Mouse (Mus musculus): ENCODE data around the gene Dcaf12.

Gene Dcaf12

GRCm38 (mm10) chr4:41314141-41315129, at the start of gene Dcaf12:
Gene Dcaf12, minus strand, starts transcription at chr4:41314889.
- peak; percentile 85 for DNase-seq (ENCODE audit: low read depth, low spot score)

GRCm38 (mm10) chr4:41361059-41361458, 46.4 kb upstream of the Dcaf12 start:
- no peak for DNase-seq (ENCODE audit: low read depth, low spot score)

- no peak for DNase-seq (ENCODE audit: low read depth, low spot score)
These were observed 44.7 kb upstream of the Dcaf12 start for GRCm38 (mm10) chr4:41359358-41359757.

DNA sequence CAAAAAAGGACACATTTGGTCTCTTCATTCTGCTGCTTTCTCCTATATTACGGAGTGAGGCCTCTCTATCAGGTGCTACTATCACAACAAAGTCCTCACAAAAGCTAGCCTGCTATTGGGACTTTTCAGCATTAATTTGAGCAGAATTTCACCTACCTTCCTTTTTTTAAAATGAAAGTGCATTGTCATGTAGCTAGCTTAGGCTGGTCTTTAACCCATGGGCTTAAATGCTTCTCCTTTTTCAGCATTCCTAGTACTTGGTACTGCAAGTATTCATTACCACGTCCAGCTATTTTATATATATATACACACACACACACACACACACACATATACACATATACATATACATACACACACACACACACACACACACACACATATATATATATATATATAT, 44.0 kb upstream of the Dcaf12 start:
- no peak for DNase-seq (ENCODE audit: low read depth, low spot score)

- no peak for DNase-seq (ENCODE audit: low read depth, low spot score)
These were observed 42.5 kb upstream of the Dcaf12 start for GRCm38 (mm10) chr4:41357154-41357553.

DNA sequence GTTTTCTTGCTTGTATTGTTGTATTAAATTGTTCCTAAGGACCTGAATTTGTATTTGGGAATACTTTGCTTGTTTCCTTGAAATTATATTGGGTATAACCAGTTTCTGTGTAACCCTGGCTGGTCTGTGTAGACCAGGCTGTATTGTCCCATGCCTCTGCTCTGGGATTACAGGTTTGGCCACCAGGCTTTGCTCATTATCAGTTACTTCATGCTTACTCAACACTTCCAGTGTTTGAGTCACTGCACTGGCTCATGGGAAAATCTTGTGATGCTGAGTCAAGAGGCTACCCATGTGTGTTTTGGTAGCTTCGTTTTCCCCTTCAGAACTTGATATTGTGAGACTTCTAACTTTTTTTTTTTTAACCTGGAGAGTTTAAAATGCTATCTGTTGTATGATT, 38.6 kb upstream of the Dcaf12 start:
- no peak for DNase-seq (ENCODE audit: low read depth, low spot score)

DNA sequence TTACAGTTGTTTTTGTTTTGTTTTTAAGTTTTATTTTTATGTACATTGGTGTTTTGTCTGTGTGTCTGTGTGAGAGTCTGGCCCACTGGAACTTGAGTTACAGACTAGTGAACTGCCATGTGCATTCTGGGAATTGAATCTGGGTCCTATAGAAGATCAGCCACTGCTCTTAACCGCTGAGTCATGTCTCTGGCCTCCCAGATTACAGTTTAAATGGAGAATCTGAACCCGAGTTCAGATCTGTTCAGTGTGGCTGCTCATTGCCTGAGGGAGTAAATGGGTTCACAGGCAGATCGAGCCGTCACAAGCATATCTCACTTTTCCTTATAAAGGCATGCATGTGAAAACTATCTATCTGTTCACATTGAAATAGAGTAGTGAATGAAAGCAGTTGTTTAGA, 38.1 kb upstream of the Dcaf12 start:
- no peak for DNase-seq (ENCODE audit: low read depth, low spot score)

- no peak for DNase-seq (ENCODE audit: low read depth, low spot score)
These were observed 34.5 kb upstream of the Dcaf12 start for GRCm38 (mm10) chr4:41349199-41349591.

DNA sequence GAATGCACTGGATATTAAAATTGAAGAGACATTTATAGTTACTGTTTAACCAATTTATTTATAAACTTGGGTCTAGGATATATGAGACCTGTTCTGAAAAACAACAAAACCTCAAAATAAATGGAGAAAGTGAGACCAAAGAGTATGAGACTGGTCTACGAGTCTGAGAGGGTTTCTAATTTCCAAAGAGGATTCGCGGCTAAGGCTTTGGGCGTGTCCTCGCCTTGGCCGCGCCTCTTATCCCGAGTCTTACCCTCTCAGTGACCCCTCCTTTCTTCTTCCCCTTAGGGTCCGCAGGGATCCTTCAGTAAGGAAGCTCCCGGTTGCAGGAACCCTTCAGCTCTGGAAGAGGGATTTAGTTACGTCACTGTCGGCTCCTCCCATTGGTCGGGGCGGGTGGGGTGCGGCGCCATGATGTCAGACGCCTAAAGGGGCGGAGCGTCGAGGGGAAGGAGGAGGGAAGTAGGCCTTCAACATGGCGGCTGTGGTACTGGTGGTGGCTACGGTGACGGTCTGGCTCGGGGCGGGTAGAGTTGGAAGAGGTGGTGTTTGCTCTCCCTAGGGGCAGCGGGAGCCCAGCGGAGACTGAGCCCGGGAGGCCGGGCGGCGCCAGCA, 34.0 kb upstream of the Dcaf12 start, which contains the start of gene Ubap1:
Gene Ubap1, plus strand, starts transcription at position 413 of the 615 bp plus-strand sequence.
- DNase-seq (ENCODE audit: low read depth, low spot score): peak; percentile 94

DNA sequence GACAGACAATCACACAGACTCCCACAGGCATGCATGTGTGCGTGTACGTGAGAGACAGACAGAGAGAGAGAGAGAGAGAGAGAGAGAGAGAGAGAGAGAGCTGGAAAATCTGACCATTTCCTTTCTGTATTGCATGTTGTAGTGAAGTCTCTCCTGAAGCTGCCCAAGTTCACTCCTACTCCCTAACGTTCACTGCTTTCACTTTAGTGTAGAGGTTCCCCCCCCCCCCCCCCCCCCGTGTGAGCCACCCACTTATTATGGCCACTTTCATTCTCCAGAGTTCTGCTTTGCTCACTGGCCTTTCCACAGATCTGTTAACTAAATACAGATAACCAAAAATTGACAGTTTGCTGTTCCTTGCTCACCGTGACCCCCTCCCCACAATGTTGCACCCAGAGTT, 33.1 kb upstream of the Dcaf12 start:
- DNase-seq (ENCODE audit: low read depth, low spot score): no peak

- DNase-seq (ENCODE audit: low read depth, low spot score): no peak
These were observed 31.3 kb upstream of the Dcaf12 start for GRCm38 (mm10) chr4:41346011-41346410.

DNA sequence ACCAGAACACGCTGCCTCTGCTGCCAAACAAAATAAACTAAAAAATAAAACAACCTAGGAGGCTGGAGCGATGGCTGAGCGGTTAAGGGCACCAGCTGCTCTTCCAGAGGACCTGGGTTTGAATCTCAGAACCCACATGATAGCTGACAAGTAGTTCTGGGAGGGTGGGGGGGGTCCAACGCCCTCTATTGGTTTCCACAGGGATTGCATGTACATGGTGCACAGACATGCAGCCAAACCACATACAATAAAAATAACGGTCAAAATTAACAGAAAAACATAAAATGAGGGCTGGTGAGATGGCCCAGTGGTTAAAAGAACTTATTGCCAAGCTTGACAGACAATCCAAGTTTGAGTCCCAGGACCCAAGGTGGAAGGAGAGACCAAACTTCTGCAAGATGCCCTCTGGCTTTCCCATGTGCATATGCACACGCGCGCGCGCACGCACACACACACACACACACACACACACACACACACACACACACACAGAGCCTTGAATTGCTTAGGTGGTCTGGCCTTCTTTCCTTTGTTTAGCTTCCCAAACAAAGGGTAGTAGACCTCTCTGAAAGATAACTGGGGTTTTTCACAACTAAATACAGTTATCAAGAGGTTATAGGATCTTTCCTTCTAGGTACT, 26.3 kb upstream of the Dcaf12 start:
- DNase-seq (ENCODE audit: low read depth, low spot score): no peak

DNA sequence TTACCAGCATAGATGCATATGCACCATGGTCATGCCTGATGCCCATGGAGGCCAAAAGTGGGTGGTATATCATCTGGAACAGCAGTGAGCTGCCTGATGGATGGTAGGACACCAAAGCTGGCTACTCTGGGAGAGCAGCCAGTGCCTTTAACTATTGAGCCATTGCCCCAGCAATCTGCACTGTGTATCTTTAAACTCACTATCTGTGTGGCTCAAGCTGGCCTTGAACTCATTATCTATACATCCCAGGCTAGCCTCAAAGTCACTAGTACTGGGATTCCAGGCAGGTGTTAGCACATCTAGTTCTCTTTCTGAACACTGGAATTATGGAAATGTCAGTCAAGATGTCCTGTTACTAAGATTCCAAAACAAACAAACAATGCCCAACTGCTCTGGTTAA, 21.9 kb upstream of the Dcaf12 start:
- DNase-seq (ENCODE audit: low read depth, low spot score): no peak

GRCm38 (mm10) chr4:41331698-41332421, 17.2 kb upstream of the Dcaf12 start:
- DNase-seq (ENCODE audit: low read depth, low spot score): no peak

GRCm38 (mm10) chr4:41331085-41331484, 16.4 kb upstream of the Dcaf12 start:
- no peak for DNase-seq (ENCODE audit: low read depth, low spot score)

DNA sequence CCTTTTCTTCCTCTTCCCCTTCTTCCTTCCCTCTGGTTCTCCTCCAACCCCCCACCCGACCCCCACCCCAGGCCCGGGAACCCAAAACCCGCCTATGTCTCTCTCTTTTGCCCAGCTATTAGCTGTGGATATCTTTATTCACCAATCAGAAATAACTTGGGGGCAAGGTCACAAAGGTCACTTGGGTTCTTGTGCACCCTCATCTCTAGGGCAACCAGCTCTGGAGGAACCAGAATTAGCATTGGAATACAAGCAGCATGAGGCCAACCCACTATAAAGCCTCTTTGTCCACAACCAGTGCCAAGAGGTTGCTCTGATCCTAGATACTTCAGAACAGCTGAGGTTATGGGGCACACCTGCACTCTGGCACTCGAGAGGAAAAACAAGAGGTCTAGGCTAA, 14.8 kb upstream of the Dcaf12 start:
- DNase-seq (ENCODE audit: low read depth, low spot score): no peak

DNA sequence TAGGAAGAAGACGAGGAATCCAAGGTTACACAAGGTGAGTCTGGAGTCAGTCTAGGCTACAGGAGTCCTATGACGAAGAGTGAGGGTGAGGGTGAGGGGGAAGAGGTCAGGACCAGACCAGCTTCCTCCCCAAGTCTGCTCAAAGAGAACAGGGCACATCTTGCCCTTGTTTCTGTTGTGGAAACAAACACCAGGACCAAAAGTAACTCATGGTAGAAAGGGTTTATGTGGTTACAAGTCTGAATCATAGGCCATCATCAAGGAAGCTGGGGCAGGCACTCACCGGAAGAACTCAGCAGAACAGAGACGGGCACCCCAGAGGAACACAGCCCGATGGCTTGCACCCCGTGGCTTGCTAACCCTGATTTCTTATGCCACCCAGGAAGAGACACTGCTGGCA, 12.2 kb upstream of the Dcaf12 start:
- DNase-seq (ENCODE audit: low read depth, low spot score): no peak

GRCm38 (mm10) chr4:41320971-41321370, 6.3 kb upstream of the Dcaf12 start:
- DNase-seq (ENCODE audit: low read depth, low spot score): no peak

DNA sequence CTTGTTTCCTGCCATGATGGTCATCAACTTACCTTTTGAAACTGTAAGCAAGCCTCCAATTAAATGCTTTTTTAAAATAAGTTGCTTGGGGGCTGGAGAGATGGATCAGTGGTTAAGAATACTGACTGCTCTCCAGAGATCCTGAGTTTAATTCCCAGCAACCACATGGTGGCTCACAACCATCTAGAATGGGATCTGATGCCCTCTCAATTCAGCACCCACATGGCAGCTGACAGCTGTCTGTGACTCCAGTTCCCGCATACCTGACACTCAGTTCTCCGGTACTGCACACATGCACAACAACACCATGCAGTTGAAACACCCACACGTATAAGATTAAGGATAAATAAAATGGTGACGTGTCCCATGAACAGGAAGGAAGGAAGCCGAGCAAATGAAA, 3.6 kb upstream of the Dcaf12 start:
- DNase-seq (ENCODE audit: low read depth, low spot score): no peak

DNA sequence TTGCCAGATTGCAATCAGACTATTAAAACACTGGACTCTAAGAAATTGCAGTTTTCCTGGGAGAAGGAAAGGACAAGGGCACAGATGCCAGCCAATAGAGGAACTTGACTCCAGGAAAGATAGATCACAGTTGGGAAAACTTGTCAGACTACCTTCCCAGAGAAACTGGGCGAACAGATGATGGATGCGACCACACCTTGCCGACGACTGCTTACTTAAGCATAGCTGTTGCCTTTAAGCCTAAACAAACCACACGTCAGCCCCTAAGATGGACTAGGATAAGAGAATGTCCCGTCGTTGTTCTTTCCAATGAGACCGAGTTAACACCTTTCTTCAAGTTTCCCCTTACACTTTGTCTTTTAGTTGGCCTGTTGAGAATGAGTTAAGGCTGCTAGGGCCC, 484 bp upstream of the Dcaf12 start:
- DNase-seq (ENCODE audit: low read depth, low spot score): no peak

GRCm38 (mm10) chr4:41313722-41314121, 967 bp downstream of the Dcaf12 start:
- DNase-seq (ENCODE audit: low read depth, low spot score): no peak

Data from brain, embryonic 18.5 days (tissue).